Mouse (Mus musculus) forebrain, embryonic 13.5 days (tissue): Measurements from ENCODE around the gene Ubac2. TPM values are rescaled to one million over a fixed set of nuclear protein-coding genes. Genes with fewer than 3 reads are reported as not detected.
"Not testable (repeated sequence)": the region's sequence is repeated elsewhere in the genome, so short reads cannot be mapped to it uniquely, and the experiment has no call there.

Experiments
- ATAC-seq: fragments of 200-750 bp; cut with Nextera tagmentation; 2 replicates; pipeline ENCODE4 v1.8.0; 2017
- H3K27ac ChIP-seq: fragments of 300-500 bp; sonication (generic); 2 replicates; pipeline ENCODE4 v1.5.1; 2015; ENCODE audit warnings: inconsistent platforms, mild to moderate bottlenecking, moderate library complexity
- H3K27me3 ChIP-seq: fragments of 300-500 bp; sonication (generic); 2 replicates; pipeline ENCODE4 v1.6.1; 2015; ENCODE audit warnings: mild to moderate bottlenecking, inconsistent platforms
- H3K36me3 ChIP-seq: fragments of 300-500 bp; sonication (generic); 2 replicates; pipeline ENCODE4 v1.6.1; 2015; ENCODE audit warnings: mild to moderate bottlenecking, inconsistent platforms; ENCODE audit not compliant: poor library complexity, severe bottlenecking
- H3K4me1 ChIP-seq: fragments of 300-500 bp; sonication (generic); 2 replicates; pipeline ENCODE4 v1.6.1; 2015; ENCODE audit warnings: inconsistent platforms
- H3K4me2 ChIP-seq: fragments of 300-500 bp; sonication (generic); 2 replicates; pipeline ENCODE4 v1.6.1; 2015; ENCODE audit warnings: inconsistent platforms, mild to moderate bottlenecking, moderate library complexity
- H3K4me3 ChIP-seq: fragments of 300-500 bp; sonication (generic); 2 replicates; pipeline ENCODE4 v1.5.1; 2015; ENCODE audit warnings: mild to moderate bottlenecking, inconsistent platforms
- H3K9ac ChIP-seq: fragments of 300-500 bp; sonication (generic); 2 replicates; pipeline ENCODE4 v1.6.1; 2015; ENCODE audit warnings: mild to moderate bottlenecking, inconsistent platforms
- H3K9me3 ChIP-seq: fragments of 300-500 bp; sonication (generic); replicated peaks from 2 replicates; pipeline ENCODE4 v1.6.1; 2016; ENCODE audit warnings: inconsistent platforms
- WGBS: fragments of 180-500 bp; shearing (Covaris S2); methylation state at CpG from one replicate; pipeline ENCODE4 v1.1.7; 2015; 5-methylcytosine and 5-hydroxymethylcytosine counted together
- polyA plus RNA-seq: library from polyadenylated mRNA; unstranded; fragments of >200 nt; fragmentation: Nextera tagmentation; extraction: Ambion mirVana; gene quantifications from 2 replicates; pipeline ENCODE4 v1.2.1, GENCODE M21; 2015

Ubac2 gene
- polyA plus RNA-seq, 1 experiment from 2014 or later: 56.4 TPM

DNA sequence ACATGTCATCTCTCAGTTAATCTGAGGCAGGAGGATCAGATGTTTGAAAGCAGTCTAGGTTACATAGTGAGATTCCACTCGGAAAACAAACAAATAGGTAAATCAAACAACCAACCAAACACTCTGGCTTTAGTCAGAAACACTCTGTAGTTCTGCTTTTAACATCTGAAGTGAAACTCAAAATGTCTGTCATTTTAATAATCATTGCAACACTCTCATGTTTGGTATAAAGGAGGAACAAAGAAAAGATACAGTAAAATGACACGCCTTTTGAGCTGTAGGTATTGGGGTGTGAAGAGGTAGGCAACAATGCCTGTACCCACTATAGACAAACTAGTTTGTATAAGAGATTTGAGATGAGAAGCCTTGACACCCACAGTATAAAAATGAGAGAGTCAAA is 5.2 kb upstream of the Ubac2 start:
- peaks cover 13% of the 10 kb centered on the region for H3K4me1 ChIP-seq
- H3K9ac ChIP-seq: no peak overlapping the region
- no peaks in the 10 kb centered on the region for H3K9me3 ChIP-seq
- WGBS: 73% methylated on average over 2 of the region's 2 CpGs
- no peak overlapping the region for H3K4me3 ChIP-seq
- H3K27me3 ChIP-seq: no peaks in the 10 kb centered on the region; the same call in 1 of the 2 replicates
- H3K4me2 ChIP-seq: no peak overlapping the region
- no peaks in the 10 kb centered on the region for H3K36me3 ChIP-seq
- H3K27ac ChIP-seq: no peak overlapping the region
- no peak for ATAC-seq

DNA sequence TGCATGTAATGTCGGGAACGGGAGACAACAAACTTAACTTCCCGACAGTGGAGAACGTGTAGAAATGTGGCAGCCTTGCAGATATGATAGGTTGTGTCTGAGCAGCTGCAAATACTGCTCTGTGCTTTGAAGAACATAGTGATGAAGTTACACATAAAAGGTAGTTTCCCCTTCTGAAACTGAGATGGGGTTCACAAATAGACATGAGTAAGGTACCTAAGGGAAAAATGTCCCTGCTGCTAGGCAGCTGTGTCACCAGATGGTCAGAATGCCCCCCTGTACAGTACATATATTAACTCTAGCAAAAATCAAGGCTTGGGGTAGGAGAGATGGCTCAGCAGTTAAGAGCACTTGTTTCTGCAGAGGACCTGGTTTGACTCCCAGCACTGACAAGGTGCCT is 4.8 kb upstream of the Ubac2 start:
- Histone ChIP-seq H3K4me2 (no peak overlapping the region), H3K27ac (no peak overlapping the region), H3K9me3 (no peaks in the 10 kb centered on the region), H3K9ac (no peak overlapping the region), H3K4me3 (no peak overlapping the region), H3K4me1 (peaks cover 13% of the 10 kb centered on the region), H3K36me3 (no peaks in the 10 kb centered on the region), H3K27me3 (no peaks in the 10 kb centered on the region; the same call in 1 of the 2 replicates)
- WGBS: 89% methylated on average over 4 of the region's 4 CpGs
- no peak for ATAC-seq

DNA sequence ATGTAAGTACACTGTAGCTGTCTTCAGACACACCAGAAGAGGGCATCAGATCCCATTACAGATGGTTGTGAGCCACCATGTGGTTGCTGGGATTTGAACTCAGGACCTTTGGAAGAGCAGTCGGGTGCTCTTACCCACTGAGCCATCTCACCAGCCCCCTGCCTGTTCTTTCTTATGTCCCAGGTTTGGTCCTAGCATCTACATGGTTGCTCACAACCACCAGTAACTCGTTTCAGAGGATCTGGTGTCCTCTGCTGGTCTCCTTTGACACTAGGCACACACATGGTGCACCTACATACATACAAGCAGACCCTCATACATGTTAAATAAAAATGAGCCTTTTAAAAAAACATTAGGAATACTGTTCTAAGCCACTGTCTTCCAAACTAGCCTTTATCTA is 2.2 kb upstream of the Ubac2 start:
- H3K9ac ChIP-seq, H3K36me3 ChIP-seq, H3K27me3 ChIP-seq, H3K4me3 ChIP-seq, ATAC-seq, H3K4me2 ChIP-seq, H3K27ac ChIP-seq, H3K9me3 ChIP-seq: not testable (repeated sequence)
- H3K4me1 ChIP-seq: peaks cover 24% of the 10 kb centered on the region
- WGBS: 73% methylated on average over 2 of the region's 2 CpGs

DNA sequence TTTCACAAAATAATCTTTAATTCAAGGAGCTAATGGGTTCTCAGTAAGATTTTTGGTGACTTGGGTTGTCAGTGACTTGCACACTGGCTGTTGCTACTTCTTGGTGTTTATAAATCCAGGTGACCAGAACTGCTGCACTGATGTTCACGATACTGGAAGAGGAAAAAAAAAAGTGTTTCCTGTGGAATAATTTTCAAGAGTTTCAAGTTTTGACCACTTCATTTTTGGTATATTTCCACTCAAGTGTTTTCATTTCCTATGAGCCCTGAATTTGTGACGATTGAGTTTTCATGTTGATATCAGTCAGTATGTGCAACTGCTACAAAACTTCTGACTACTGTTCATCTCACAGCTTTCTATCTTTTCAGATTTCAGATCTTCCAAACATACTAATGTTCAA is 1.6 kb upstream of the Ubac2 start:
- no peaks in the 10 kb centered on the region; the same call in 1 of the 2 replicates for H3K27me3 ChIP-seq
- H3K27ac ChIP-seq: no peak overlapping the region
- WGBS: 93% methylated on average over 2 of the region's 2 CpGs
- no peak overlapping the region for H3K9ac ChIP-seq
- no peak for ATAC-seq
- no peak overlapping the region for H3K4me3 ChIP-seq
- H3K9me3 ChIP-seq: no peaks in the 10 kb centered on the region
- no peaks in the 10 kb centered on the region for H3K36me3 ChIP-seq
- no peak overlapping the region for H3K4me2 ChIP-seq
- H3K4me1 ChIP-seq: peaks cover 26% of the 10 kb centered on the region

DNA sequence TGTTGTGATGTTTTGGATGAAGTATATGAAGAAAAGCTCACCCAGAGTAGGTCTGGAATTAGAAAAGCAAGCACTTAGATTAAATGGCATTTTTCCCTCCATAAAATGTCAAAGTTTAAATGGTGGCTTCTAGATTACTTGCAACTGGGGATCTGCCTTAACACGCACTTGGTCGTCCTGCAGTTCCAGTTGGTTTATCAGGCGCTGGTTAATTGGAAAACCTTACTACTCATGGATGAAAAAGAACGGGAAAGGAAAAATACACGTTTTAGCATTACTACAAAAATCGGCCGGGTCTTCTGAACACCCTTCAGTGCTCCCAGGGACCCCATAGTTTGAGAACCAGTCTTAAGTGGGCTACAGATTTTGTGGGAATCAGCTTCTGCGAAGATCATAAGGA is 780 bp upstream of the Ubac2 start:
- no peak for ATAC-seq
- Histone ChIP-seq H3K36me3 (no peaks in the 10 kb centered on the region), H3K27ac (no peak overlapping the region), H3K4me1 (peaks cover 26% of the 10 kb centered on the region), H3K4me2 (peak overlapping the region; percentile 65), H3K9me3 (no peaks in the 10 kb centered on the region), H3K27me3 (no peaks in the 10 kb centered on the region; the same call in 1 of the 2 replicates), H3K9ac (peak overlapping the region; percentile 72; the same call in 1 of the 2 replicates), H3K4me3 (peak overlapping the region; percentile 71)
- WGBS: 35% methylated on average over 8 of the region's 8 CpGs

DNA sequence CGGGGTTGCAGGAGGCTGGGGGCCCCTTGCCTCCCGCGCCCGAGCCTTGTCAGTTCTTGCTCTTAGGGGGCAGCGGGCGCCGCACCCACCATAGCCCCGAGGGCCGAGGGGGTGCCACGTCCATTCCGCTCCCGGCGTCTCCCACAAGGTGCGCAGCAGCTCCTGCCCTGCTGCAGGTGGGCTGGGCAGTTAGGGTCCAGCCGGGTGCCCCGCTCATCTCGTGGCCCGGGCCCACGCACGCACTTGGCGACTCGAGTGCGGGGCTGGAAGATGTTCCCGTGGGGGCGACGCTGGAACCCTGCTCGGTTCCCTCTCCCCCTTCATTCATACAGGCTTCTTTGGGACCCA is 413 bp downstream of the Ubac2 start:
- H3K4me2 ChIP-seq: peak overlapping the region; percentile 84
- no peaks in the 10 kb centered on the region for H3K27me3 ChIP-seq
- peak overlapping the region; percentile 84 for H3K9ac ChIP-seq
- 0% methylated on average over 27 of the region's 27 CpGs for WGBS
- peaks cover 26% of the 10 kb centered on the region for H3K4me1 ChIP-seq
- no peaks in the 10 kb centered on the region for H3K9me3 ChIP-seq
- peak overlapping the region; percentile 71 for H3K4me3 ChIP-seq
- no peaks in the 10 kb centered on the region for H3K36me3 ChIP-seq
- no peak for ATAC-seq
- peak overlapping the region; percentile 92; the same call in 1 of the 2 replicates for H3K27ac ChIP-seq

DNA sequence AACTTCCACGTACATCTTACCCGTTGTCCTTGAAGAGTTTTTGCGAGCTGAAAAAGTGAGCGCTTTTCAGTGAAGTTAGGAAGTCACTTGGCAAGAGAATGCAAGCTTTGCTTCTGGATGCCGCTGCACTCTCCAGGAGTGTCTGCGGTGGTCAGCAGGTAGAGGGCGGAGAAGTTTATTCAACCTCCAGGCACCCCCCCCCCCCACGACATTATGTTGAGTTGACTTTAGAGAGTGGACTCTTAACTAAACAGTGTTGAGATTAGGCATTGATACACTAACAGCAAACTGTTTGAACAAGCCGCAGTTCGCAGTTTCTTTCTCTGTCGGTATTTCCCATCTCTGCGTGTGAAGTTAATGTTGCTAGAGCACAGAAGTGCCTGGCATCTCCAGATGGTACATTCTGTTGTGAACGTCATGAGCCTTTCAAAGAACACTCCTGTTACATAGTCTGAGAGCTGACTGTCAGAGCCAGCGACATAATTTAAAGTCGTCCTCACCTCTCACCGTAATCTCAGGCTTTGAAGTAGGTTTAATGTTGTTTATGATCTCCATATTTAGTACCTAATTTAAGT is 933 bp downstream of the Ubac2 start:
- Histone ChIP-seq H3K4me3 (peak overlapping the region; percentile 71), H3K4me2 (peak overlapping the region; percentile 84), H3K36me3 (no peaks in the 10 kb centered on the region), H3K9ac (peak overlapping the region; percentile 84), H3K4me1 (peaks cover 26% of the 10 kb centered on the region), H3K27me3 (no peaks in the 10 kb centered on the region), H3K27ac (no peak overlapping the region), H3K9me3 (no peaks in the 10 kb centered on the region)
- ATAC-seq: no peak
- 21% methylated on average over 16 of the region's 16 CpGs for WGBS

DNA sequence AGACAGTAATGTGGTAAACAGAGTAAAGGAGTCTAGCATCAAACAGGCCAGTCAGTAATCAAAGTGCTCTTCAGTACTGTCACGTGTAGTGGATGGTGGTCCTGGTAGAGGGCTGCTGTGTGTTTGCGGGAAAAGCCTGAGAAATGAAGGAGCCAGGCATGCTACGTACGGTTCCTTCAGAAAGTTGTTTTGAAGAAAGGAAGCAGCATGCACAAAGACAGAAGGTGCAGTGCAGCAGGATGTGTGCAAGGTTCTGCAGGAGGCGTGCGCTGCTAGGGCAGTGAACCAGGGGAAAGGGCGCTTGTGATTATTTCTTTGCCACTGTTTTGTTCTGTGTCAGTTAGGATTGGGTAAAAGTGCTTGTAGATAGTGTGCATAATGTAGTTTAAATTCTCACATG is 2.8 kb downstream of the Ubac2 start:
- H3K27ac ChIP-seq: no peak overlapping the region

DNA sequence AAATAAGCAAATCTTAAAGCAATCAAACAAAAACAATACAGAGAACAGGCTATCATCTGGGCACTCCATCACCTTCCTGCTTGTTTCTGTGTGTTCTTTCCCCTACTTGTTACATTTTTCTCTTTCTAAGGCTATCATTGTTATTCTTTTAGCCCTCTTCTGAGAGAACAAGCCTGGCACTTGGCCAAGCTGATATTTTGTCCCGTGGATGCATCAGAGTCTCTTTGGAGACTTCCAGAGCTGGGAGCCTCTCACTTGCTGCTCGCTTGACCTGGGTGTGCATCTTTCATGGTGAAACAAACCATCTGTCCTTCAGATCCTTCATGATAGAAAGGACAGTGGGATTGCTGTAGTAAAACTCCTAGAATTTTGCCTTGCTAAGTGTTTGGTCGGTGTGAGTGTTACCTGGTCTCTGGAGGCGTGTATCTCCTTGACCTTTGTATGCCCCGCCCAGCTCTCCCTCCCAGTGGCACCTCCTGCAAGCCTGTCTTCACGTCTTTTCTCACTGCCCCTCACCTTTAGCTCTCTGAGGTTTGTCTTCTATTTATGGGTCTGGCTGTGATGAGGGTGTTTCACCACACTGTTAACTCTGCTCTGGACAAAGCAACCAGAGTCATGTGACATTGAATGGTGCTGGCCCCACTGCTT is 5.9 kb downstream of the Ubac2 start:
- no peak for ATAC-seq
- Histone ChIP-seq H3K4me3 (no peak overlapping the region), H3K27me3 (no peaks in the 10 kb centered on the region), H3K4me2 (no peak overlapping the region), H3K9me3 (no peaks in the 10 kb centered on the region), H3K4me1 (peaks cover 17% of the 10 kb centered on the region), H3K36me3 (0 out of 2 replicates have a peak, but pooled peaks cover 12% of the 10 kb centered on the region), H3K27ac (no peak overlapping the region), H3K9ac (no peak overlapping the region)
- 83% methylated on average over 6 of the region's 6 CpGs for WGBS

More for the DNA sequence above, 2.8 kb downstream of the Ubac2 start:
- no peaks in the 10 kb centered on the region for H3K9me3 ChIP-seq
- no peak overlapping the region for H3K4me2 ChIP-seq
- no peak overlapping the region for H3K4me3 ChIP-seq
- no peak for ATAC-seq
- peaks cover 26% of the 10 kb centered on the region for H3K4me1 ChIP-seq
- H3K9ac ChIP-seq: no peak overlapping the region
- no peaks in the 10 kb centered on the region for H3K27me3 ChIP-seq
- 89% methylated on average over 7 of the region's 7 CpGs for WGBS
- 0 out of 2 replicates have a peak, but pooled peaks cover 12% of the 10 kb centered on the region for H3K36me3 ChIP-seq

DNA sequence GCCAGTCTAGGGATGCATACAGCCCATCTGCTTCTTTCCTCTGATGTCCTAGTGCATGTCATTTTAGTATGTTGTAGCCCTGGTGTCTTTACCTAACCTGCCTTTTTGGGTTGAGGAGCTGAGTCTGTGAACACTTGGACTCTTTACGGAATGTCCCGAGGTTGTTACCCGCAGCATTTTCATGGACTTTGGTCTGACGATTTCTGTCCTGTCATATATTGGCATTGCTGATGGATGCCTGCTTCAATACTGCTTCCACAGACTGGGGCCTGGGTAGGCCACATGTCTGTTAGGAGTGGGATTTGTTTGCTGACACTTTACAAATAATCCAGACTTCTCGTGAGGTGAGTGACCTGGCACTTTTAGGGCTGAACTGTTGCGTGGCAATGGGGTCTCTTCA is 15.3 kb downstream of the Ubac2 start:
- no peak for ATAC-seq
- Histone ChIP-seq H3K9ac (no peak overlapping the region), H3K27me3 (no peaks in the 10 kb centered on the region), H3K36me3 (peaks cover 4% of the 10 kb centered on the region; the same call in 1 of the 2 replicates), H3K4me3 (no peak overlapping the region), H3K9me3 (no peaks in the 10 kb centered on the region), H3K27ac (no peak overlapping the region), H3K4me2 (no peak overlapping the region), H3K4me1 (0 out of 2 replicates have a peak, but pooled peaks cover 4% of the 10 kb centered on the region)
- WGBS: 94% methylated on average over 6 of the region's 6 CpGs

DNA sequence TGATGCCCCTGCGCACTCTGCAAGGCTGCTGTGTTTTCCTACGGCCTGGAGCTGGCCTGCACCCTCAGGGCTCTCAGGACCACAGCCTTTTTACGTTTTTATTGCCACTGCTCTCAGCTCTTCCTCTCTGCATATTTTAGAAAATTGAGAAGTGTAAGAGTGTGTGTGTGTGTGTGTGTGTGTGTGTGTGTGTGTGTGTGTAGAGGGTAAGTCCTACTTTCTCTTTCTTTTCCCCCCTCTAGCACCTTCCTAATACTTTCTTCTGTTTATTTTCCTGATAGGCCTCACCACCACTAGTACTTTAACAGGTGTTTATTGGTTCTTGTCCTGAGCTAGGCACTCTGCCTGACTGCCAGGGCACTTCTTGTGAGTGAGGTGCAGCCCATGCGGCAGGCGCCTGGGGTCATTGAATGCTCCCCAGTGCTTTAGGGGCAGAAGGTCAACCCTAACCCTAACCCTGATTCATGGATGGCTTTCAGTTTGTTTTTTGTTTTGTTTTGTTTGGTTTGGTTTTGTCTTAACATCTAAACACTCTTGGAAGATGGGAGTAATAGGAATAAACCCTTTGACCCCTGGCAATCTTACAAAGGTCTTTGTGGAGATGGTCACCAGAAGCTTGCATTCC is 16.2 kb downstream of the Ubac2 start:
- Histone ChIP-seq H3K9ac (no peak overlapping the region), H3K27ac (no peak overlapping the region), H3K27me3 (no peaks in the 10 kb centered on the region), H3K9me3 (no peaks in the 10 kb centered on the region), H3K4me1 (0 out of 2 replicates have a peak, but pooled peaks cover 4% of the 10 kb centered on the region), H3K4me3 (no peak overlapping the region), H3K4me2 (no peak overlapping the region), H3K36me3 (peaks cover 4% of the 10 kb centered on the region; the same call in 1 of the 2 replicates)
- 80% methylated on average over 5 of the region's 5 CpGs for WGBS
- no peak for ATAC-seq

DNA sequence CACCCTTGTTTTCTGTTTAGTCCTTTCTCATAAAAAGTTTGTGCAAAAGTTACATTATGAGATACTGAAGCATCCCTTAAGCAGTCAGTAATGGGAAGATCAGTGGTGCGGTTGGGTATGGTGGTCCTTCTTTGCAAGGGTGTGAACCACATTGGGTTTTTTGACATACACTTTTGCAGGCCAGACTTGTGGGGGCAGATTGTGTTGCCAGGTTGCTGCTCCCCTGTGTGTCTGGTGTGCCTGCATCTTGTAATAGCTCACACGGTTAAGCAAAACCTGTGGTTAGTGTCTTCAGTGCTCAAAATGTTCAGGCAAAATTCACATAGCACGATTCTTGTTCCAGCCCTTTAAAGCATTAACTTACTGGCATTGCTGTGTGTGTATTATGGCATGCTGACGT is 16.9 kb downstream of the Ubac2 start:
- H3K27me3 ChIP-seq: no peaks in the 10 kb centered on the region
- H3K4me1 ChIP-seq: 0 out of 2 replicates have a peak, but pooled peaks cover 4% of the 10 kb centered on the region
- WGBS: 94% methylated on average over 4 of the region's 4 CpGs
- H3K4me2 ChIP-seq: no peak overlapping the region
- H3K36me3 ChIP-seq: peaks cover 4% of the 10 kb centered on the region; the same call in 1 of the 2 replicates
- H3K27ac ChIP-seq: no peak overlapping the region
- no peak overlapping the region for H3K4me3 ChIP-seq
- H3K9me3 ChIP-seq: no peaks in the 10 kb centered on the region
- H3K9ac ChIP-seq: no peak overlapping the region
- no peak for ATAC-seq
